Mouse (Mus musculus) layer of hippocampus, postnatal 10 days (tissue): ENCODE results near the gene A930009A15Rik. TPM values are rescaled to one million over a fixed set of nuclear protein-coding genes. Genes with fewer than 3 reads are reported as not detected.

Experiments
- DNase-seq, 2 experiments: peaks; one replicate each; pipeline ENCODE4 v3.0.0; 2021; ENCODE audit warnings: low spot score in 2 of 2
- long read RNA-seq: library from polyadenylated mRNA; stranded (forward); transcript quantifications from one replicate; pipeline ENCODE4 v2.0.0, GENCODE M21; 2023
- total RNA-seq, 2 experiments: library from RNA; stranded (reverse); gene quantifications; 2 replicates each; pipeline ENCODE4 v1.2.3; 2021

The A930009A15Rik gene
- 1 to 10 TPM; 1.1 to 1.8 TPM for total RNA-seq
- long read RNA-seq, partial matches to known transcripts = 0 of 1 reads
- long read RNA-seq, other reads (novel, unspliced or antisense) = 1 of 1 reads

GRCm38 (mm10) chr10:115569712-115570491, at the start of gene A930009A15Rik:
A930009A15Rik (plus strand) TSS chr10:115569986.
- no peak for DNase-seq

GRCm38 (mm10) chr10:115520200-115521080, 49.3 kb upstream of the A930009A15Rik start:
- DNase-seq = no peak

DNA sequence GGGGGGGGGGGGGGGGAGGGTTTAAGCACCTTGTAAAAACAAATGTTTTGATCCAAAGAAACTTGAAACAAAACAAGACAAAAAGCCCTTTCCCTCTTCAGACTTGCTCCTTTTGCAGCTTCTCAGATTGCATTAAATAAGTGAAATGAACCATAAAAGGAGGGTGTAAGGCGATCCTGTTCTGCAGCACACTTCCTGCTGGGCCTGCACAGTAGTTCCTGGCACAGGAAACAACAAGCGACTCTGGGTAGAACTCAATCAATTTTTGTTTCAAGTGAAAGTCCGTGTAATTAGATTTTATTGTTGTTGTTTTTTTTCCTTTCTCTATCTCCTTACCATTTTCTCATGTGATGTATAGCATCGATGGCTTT, 48.7 kb upstream of the A930009A15Rik start:
- no peak for DNase-seq

- DNase-seq = no peak
These were observed 40.9 kb upstream of the A930009A15Rik start for GRCm38 (mm10) chr10:115528892-115529291.

GRCm38 (mm10) chr10:115529768-115530167, 40.0 kb upstream of the A930009A15Rik start:
- no peak for DNase-seq

- DNase-seq = no peak
These were observed 39.0 kb upstream of the A930009A15Rik start for GRCm38 (mm10) chr10:115530746-115531145.

DNA sequence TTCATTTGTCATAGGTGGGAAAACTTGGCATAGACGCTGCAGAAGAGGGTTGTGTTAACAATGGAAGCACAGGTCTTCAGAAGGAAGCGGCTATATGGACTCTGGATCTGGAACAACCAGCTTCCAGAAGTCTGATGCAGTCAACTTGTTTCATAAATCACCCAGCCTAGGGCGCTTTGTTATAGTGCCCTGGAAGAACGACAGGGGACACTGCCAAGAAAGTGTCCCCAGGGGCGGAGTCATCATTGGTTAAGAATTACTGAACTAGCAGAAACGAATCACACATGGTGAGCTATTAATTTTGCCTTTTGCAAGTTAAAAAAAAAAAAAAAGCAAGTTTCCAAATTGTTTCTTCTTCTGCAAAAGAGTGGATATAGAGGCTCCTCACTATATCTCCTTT, 26.9 kb upstream of the A930009A15Rik start:
- no peak for DNase-seq

- DNase-seq = no peak
These were observed 19.5 kb upstream of the A930009A15Rik start for GRCm38 (mm10) chr10:115550253-115550652.

GRCm38 (mm10) chr10:115551069-115551468, 18.7 kb upstream of the A930009A15Rik start:
- no peak for DNase-seq

DNA sequence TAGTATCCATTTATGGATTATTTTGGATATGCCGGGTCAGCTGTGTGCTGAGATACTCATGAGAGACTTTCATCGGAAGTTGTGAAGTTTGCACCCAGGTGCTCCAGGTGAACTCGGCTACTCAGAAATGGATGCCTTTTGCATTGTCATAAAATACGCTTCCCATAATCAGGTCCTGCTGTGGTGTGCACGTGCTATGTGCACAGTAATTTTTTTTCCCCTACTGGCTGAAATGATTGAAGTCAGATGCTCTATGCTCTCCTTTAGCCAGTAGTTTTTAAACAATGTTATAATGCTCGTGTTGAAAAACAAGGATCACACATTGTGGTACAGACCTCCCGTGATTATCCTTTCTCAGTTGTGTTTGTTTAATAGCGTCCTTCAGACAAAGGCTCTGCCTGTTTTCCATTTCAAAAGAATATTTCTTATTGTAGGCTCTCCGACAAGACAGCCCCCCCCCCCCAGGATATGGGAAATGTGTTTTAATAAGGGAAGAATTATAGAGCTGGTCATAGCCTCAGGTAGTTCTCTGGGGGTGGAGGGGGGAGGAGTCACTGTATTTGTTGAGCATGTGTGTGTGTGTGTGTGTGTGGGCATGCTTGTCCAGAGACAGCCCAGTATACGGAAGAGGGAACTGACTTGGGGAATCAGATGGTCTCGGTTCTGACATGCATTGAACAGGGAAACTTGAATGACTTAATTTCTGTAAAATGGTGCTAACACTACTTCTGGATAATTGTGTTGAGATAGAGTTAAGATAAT, 16.3 kb upstream of the A930009A15Rik start:
- no peak for DNase-seq

DNA sequence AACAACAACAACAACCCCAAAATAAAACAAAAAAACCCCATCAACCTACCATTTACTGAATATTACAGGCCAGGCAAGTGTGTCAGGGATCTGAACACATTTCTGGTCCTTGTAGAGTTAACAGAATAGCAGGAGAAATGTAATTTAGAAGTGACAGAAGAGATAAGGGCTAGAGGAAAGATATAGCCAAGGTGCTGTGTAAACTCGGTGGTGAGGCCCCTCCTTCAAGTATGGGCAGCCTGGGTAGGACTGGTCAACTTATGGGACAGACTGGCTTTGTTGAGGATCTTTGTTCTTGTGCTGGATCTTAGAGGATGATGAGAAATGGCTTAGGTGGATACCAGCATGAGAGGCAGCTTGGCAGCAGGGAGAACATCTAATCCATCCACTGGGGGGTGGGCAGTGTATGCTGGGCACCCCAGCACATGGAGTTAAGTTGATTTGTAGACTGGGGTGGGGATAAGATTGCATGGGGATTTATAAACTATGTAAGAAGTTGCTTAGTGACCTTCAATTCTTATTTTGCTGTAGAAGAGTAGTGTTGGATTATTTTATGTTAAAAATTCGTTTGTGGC, 14.5 kb upstream of the A930009A15Rik start:
- DNase-seq = no peak

DNA sequence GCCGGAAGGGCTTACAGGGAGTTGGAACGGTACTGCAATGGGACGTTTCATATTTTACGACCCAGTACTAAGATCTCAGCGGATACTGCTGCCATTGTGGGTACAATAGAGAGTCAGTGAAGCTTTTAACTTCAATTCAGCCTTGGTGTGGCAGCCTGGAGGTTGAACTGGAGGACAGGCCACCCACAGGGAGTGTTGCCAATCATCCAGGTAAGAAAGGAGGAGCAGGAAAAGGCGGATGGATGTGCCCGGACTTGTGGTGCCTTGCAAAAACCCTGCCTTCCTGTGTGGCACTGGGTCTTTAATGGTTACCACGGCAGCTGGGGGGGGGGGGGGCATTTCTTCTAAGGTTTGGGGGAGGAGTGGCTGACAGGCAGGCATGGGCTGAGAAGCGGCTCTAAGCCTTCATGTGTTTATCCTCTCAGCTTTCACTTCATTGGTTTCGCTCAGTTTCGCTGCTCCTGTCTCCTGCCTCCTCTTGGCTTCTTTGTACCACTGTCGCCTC, 13.0 kb upstream of the A930009A15Rik start:
- no peak for DNase-seq

- DNase-seq = no peak
These were observed 8.5 kb upstream of the A930009A15Rik start for GRCm38 (mm10) chr10:115561136-115561880.

DNA sequence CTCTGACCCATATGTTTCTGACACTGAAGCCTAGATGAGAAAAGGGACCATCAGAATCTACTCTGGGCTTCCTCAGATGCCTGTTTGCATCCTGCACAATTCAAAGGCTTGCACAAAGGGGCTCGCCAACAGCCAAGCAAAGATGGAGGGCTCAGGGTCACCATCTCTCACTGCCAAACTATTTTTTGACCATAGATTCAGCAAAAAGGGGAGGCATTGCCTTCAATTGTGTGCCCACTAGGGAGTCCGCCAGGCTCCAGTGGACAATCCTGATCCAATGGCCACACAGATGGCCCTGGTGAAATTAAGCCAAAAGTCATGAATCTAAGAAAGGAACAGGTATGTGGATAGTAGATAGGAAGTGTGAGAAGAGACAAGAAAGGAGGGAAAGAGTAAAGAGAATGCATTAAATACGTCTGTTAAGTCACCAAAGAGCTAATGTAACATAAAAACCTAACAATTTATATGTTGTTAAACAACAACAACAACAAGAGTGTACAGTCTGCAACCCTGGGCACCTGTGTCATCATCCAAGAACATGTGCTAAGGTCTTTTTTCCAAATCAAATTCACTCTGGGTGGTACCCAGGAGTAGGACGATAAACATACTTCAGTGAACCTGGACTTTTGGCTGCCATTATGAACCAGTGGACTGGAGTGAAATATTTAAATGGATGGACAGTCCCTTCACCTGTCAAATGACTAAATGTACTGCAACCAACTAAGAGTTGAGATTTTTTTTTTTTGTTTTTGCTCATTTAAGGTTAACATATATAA, 6.7 kb upstream of the A930009A15Rik start:
- DNase-seq = no peak

GRCm38 (mm10) chr10:115563961-115564360, 5.8 kb upstream of the A930009A15Rik start:
- DNase-seq = no peak

- no peak for DNase-seq
These were observed 791 bp downstream of the A930009A15Rik start for GRCm38 (mm10) chr10:115570577-115570976.

GRCm38 (mm10) chr10:115571317-115571716, 1.5 kb downstream of the A930009A15Rik start:
- DNase-seq = no peak

- DNase-seq = no peak
These were observed 2.1 kb downstream of the A930009A15Rik start for GRCm38 (mm10) chr10:115571734-115572440.

- DNase-seq = no peak
These were observed 9.3 kb downstream of the A930009A15Rik start for GRCm38 (mm10) chr10:115579076-115579475.
